Mouse (Mus musculus) 3134 (cell line): ENCODE data around the gene Abcc9.

Experiments used
- DNase-seq: peaks from one replicate; pipeline ENCODE4 v3.0.0-alpha.2; 2011; ENCODE audit warnings: low spot score; ENCODE audit not compliant: insufficient read length; ENCODE audit errors: extremely low read depth

Abcc9 gene

GRCm38 (mm10) chr6:142623351-142623750 lies 78.8 kb downstream of the Abcc9 start:
- DNase-seq, result no peak

DNA sequence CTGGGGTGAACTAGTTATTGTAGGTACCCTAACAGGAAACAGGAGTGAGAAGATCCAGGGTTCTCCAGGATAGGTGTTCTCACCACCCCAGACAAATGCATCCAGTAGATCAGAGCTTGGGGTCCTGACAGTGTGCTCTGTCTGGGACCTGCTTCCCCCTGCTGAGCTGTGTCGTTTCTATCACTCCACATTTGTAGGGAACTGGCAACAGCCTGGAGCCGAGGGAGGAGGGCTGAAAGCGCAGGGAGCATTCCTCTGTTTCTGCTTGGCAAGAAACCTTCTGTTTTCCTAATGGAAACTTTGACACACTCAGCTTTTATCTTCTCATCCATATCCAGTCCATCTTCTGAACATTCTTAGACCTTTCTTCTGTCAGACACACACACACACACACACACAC lies 85.5 kb downstream of the Abcc9 start:
- no peak for DNase-seq

- DNase-seq, result no peak
These were observed 87.8 kb downstream of the Abcc9 start for GRCm38 (mm10) chr6:142614324-142614723.

DNA sequence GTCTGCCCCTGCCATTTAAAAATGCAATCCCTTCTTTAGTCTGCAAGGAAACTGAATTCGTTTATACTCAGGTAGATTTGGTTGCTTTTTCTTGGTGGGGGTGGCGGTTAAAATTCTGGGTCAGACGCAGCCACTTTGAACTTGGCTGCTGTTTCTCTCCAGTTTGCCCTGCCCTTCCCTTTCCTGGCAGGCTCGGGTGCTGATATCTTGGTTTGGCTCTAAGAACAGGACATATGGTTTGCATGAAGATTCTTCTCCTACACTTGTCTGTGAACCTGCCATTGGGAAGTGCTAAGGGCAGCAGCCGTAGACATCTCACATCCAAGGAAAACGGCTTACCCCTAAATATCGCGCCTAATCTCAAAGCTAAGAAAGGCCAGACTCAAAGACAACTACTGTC lies 89.7 kb downstream of the Abcc9 start:
- no peak for DNase-seq

DNA sequence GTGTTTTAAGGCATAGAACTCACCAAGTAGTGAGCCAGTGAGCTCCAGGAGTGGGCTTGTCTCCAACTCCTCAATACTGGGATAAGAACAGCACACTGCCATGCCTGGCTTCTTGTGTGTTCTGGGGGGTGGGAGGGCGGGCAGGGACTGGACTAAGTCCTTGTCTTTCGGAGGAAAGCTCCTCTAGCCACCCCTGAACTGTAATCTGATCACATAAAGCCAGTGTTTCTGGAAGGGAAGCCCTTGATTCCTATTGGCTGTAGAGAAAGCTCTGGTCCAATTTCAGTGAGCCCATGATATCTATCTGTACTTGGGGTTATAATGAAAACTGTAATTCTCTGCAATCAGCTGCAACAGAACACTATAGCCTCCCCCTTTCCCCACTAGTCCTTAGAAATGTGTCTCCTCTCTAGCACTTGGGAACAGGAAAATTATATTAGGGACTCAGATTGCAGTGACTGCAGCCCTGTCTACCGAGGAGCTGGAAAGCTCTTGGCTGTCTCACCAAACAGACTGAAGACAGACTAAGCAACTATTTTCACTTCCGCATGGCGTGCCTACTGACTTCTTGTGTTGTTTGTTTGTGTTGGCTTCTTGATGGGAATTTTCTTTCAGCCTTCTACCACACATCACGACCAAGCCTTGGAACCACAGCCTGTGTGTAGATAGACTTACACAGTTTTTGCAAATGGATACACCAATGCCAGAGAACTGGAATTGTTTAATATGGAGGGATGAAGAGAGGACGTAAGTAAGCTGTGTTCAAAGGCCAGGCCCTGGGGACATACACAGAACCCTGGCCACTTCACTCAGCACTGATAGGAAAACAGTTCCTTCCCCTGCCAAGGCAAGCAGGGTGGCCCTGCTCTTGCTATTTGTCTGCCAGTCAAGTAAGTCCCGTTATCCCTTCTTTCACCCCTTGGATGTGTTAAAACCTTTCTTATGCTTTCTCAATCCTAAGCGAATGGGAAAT lies 92.4 kb downstream of the Abcc9 start:
- DNase-seq, result peak; percentile 13

DNA sequence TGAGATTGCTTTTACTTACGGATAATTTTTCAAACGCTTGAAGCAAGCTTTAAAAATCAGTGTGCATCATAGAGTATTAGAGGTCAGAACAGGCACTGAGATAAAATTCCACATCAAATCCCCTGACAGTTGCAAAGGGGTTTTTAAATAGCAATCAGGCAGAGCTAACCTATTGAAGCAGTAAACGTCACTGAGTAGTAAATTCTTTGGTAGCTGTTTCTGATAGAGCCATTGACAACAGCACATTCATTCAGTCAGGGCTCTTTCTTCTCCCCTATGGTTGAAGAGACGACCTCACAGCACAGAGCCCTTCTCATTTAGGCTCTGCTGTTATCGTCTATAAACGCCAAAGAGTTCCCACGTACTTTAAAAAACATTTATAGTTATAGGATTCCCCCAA lies 95.0 kb downstream of the Abcc9 start:
- DNase-seq, result no peak

- DNase-seq, result no peak
These were observed 99.3 kb downstream of the Abcc9 start for GRCm38 (mm10) chr6:142602772-142603171.

DNA sequence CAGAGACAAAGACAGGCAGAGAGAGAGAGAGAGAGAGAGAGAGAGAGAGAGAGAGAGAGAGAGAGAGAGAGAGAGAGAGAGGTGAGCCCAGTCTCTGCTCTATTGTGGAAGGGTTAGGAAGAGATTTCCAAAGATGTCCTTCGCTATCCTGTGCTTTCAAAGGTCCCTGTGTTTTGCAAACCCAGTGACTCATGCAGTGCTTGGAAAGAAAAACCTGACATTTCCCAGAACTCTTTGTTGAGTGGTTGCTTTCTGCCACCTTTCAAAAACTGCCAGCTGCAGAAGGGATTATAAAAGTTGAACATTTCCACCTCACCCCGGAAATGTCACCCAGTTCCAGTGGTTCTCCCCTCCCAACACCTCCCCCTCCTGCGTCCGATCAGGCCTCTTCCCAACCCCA lies 123.3 kb downstream of the Abcc9 start:
- DNase-seq, result no peak

GRCm38 (mm10) chr6:142577801-142578200 lies 124.3 kb downstream of the Abcc9 start:
- DNase-seq, result no peak

DNA sequence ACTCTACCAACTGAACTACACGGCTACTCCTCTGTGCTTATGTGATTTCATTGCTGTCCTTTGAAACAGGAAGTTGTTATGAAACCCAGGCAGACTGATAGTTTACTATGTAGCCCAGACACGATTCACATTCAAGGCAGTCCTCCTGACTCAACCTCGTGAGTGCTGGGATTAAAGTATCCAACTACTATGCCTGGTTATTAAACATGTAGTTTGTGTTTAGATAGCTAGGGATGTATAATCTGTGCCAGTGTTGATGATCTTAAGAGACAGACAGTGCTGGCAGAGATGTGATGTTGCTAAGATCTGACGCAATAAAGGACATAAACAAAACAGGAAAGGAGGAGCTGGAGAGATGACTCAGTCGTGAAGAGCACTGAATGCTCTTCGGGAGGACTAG lies 129.2 kb downstream of the Abcc9 start:
- no peak for DNase-seq

DNA sequence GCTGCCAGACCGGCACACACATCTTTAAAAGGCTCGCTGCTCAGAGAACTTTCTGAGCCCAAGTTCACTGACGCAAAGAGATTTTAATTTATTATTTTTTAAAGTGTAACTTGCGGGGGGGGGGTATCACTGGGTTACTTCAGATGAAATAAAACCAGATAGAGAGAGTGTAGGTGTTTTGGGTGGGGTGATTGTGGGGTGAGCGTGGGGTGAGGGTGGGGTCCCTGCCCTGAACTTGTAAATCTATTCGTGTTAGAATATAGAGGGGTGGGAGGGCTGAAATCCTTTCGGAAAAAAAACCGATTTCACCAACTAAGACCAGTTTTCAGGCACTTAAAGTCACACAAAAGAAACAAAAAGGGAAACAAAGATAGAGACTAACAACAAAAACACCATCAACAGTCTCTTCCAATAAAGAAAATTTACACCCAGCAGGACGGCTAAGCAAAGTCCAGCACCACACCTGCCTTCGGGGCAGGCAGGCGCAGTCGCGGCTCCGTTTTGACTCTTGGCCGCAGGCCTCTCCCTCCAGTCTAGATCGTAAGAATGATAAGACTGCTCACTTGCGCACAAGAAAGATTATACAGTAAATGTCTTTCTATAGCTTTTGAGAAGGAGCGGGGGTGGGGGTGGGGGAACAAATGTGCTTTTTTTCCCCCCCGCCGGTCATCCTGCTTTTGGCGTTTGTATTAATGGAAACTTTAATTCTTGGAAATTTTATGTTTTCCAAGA lies 130.3 kb downstream of the Abcc9 start:
- DNase-seq, result no peak

DNA sequence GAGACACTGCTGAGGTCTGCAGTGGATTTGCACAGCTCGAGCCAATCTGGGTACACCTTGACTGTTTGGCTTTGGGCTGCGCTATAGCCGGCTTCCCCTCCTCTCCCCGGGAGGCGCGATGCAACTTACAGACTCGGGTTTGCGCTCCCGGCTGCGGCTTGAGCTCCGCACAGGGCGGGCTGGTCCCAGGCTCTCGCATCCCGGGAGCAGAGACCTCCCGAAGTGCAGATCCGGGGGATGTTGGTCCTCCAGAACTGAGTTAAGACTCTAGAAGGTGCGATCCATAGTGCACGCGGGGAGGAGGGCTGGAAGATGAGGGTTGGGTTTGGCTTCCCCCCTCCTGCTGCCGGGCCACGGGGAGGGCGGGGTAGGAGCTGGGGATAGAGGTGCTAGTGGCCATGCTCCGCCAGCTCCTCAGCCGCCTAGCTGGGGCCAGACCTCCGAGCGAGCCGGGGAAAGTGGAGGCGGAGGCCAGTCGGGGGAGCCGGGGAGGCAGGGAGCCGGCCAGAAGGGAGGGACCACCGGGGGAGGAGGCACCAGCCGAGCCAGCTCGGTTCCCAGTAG lies 131.0 kb downstream of the Abcc9 start, which contains the start of gene Kcnj8:
Gene Kcnj8 (minus strand): TSS at position 560 of the 564 bp plus-strand sequence.
- peak; percentile 17 for DNase-seq

- DNase-seq, result peak; percentile 18
These were observed 131.9 kb downstream of the Abcc9 start for GRCm38 (mm10) chr6:142570046-142570770.

GRCm38 (mm10) chr6:142568713-142569357 lies 133.3 kb downstream of the Abcc9 start:
- no peak for DNase-seq

DNA sequence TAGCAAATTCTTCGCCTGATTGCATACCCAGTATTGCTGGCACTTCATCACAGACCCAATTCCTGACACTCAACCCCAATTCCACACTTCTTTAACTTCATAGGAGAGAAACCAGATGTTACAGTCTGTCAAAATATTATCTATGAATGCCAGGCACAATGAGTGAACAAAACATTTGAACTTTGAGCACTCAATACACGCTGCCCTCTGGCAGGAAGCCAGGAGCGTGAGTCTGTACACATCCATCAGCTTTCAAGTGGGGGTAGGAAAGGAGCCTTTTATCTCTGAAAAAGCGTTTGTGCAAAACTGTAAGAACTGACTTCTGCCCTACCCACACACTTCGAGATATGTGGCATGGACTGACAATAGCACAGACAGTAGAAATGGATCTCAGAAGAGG lies 134.7 kb downstream of the Abcc9 start:
- DNase-seq, result no peak

DNA sequence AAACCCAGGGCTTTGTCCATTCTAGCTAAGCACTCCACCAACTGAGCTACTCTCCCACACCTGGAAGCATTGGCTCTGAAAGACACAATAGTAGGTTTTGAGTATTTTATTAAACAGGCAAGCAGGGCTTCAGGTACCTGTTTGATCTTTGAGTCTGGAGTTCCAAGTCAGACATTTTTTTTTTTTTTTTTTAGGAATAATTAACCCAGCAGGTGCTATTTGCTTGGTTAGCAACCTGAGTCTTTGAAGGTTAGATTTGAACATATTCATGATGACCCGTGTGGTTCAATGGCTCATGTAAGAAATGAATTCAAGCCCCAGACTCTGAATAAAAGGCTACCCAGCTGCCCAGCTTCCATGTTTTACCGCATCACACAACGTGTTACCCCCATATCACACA lies 137.4 kb downstream of the Abcc9 start:
- no peak for DNase-seq

GRCm38 (mm10) chr6:142561151-142561550 lies 141.0 kb downstream of the Abcc9 start:
- DNase-seq, result no peak

- DNase-seq, result no peak
These were observed 143.1 kb downstream of the Abcc9 start for GRCm38 (mm10) chr6:142558772-142559679.

DNA sequence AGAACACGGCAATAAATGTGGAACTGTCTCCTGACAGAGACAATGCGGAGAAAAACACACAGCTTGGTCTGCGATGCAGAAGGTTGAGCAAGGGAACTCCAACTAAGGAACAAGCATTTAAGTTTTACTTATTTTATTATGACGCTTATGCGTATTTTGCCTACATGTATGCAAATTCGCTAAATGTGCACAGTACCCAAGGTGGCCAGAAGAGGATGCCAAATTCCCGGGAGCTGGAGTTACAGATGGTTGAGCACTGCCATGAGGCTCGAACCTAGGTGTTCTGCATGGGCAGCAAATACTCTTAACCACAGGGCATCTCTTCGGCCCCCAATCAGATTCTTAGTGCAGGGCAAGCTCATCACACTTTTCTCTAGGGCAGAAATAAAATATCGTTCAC lies 144.0 kb downstream of the Abcc9 start:
- DNase-seq, result no peak
